21 mouse cellular contexts compared by ENCODE assay signal in genomic region chr10:94038366-94039260, GRCm38 (mm10). TPM values are rescaled to one million over a fixed set of nuclear protein-coding genes. Genes with fewer than 3 reads are reported as not detected.
A peak's percentile ranks its signal among the peaks of the same experiment; 100 is the strongest.
DNase-seq lines count a peak whose midpoint lies in the region; ATAC-seq and TF ChIP-seq lines count a peak whose summit lies in the region.
"Had no signal": no experiment of that assay in that cellular context is flagged by ENCODE, and none has a peak within 500 bp of the region (broad histone marks: within the 10 kb centered on the region; RNA-seq: fewer than 3 reads in every experiment).

No protein-coding gene starts in this region.

- WGBS in intestine, embryonic 14.5 days = 57% methylated on average over 7 of the region's 7 CpGs
- 54% methylated on average over 7 of the region's 7 CpGs for WGBS in intestine, embryonic 16.5 days
- 52% methylated on average over 7 of the region's 7 CpGs for WGBS in stomach, embryonic 16.5 days
- WGBS in stomach, postnatal 0 days = 50% methylated on average over 7 of the region's 7 CpGs

- TF ChIP-seq CTCF in stomach, postnatal 0 days (IDR thresholded peaks at IDR 0.05; ENCODE audit: low read depth) = no peak

- no peak overlapping the region for H3K4me3 ChIP-seq in intestine, embryonic 14.5 days (ENCODE audit: low read depth, low read length)
- no peak overlapping the region for H3K4me3 ChIP-seq in intestine, embryonic 16.5 days (ENCODE audit: low read length)
- no peak overlapping the region for H3K4me3 ChIP-seq in stomach, embryonic 16.5 days (replicated peaks; ENCODE audit: low read length)
- H3K4me3 ChIP-seq in stomach, postnatal 0 days (ENCODE audit: low read depth, low read length) = no peak overlapping the region
- H3K4me3 ChIP-seq: erythroblast, embryonic 14.5 days; forebrain, embryonic 15.5 days; hindbrain, embryonic 13.5 days; left cerebral cortex, adult 2 months; midbrain, embryonic 10.5 days had no signal

- no peak for TF ChIP-seq EP300 in stomach, postnatal 0 days (optimal IDR thresholded peaks at IDR 0.05)

- no peak overlapping the region for H3K27ac ChIP-seq in intestine, embryonic 14.5 days (ENCODE audit: low read depth)
- H3K27ac ChIP-seq in intestine, embryonic 16.5 days (ENCODE audit: low read length) = no peak overlapping the region
- H3K27ac ChIP-seq in stomach, embryonic 16.5 days (ENCODE audit: low read length) = no peak overlapping the region
- H3K27ac ChIP-seq in stomach, postnatal 0 days (replicated peaks) = no peak overlapping the region
- H3K27ac ChIP-seq: forebrain, embryonic 15.5 days; hindbrain, embryonic 13.5 days; left cerebral cortex, adult 2 months; midbrain, embryonic 10.5 days had no signal

- intact Hi-C loops in gastrocnemius, postnatal 14 days (cut with DNase I; ENCODE audit: low total_unique reads) = loop anchor here (5.0 kb wide), 1 partner anchor 79 kb away; no protein-coding TSS in a partner anchor

- peak overlapping the region; percentile 66; the same call in 1 of the 2 replicates for H3K4me2 ChIP-seq in intestine, embryonic 14.5 days (ENCODE audit: low read length)
- H3K4me2 ChIP-seq in intestine, embryonic 16.5 days (ENCODE audit: low read depth, low read length) = no peak overlapping the region
- H3K4me2 ChIP-seq in stomach, embryonic 16.5 days (ENCODE audit: low read depth, low read length) = 0 out of 2 replicates have a peak overlapping the region, but pooled peaks have one; percentile 3
- H3K4me2 ChIP-seq in stomach, postnatal 0 days (replicated peaks; ENCODE audit: low read depth) = no peak overlapping the region
- H3K4me2 ChIP-seq: forebrain, embryonic 15.5 days; hindbrain, embryonic 13.5 days had no signal

- no peak for DNase-seq in intestine, embryonic 14.5 days (ENCODE audit: low spot score)
- DNase-seq in stomach, postnatal 0 days (ENCODE audit: low spot score) = no peak
- no peak for DNase-seq in layer of hippocampus, adult 18-20 months (ENCODE audit: low spot score in 2 of 2)
- no peak for DNase-seq in gastrocnemius, postnatal 14 days
- DNase-seq: adrenal gland, postnatal 14 days; cerebellum, adult 18-20 months; cerebellum, postnatal 36 days; heart, adult 18-20 months; kidney, postnatal 10 days; lung, postnatal 36 days; retina, postnatal 1 day; thymus, postnatal 14 days had no signal

- no peak for ATAC-seq in intestine, embryonic 14.5 days (replicated peaks; ENCODE audit: low FRiP score, low TSS enrichment, low read depth)
- ATAC-seq in intestine, embryonic 16.5 days = no peak
- ATAC-seq in stomach, embryonic 16.5 days (ENCODE audit: insufficient read depth, low FRiP score) = no peak
- no peak for ATAC-seq in stomach, postnatal 0 days (ENCODE audit: low FRiP score, low TSS enrichment)
- ATAC-seq in granulocyte monocyte progenitor cell, adult 5-6 weeks (replicated peaks; ENCODE audit: poor library complexity, severe bottlenecking) = peak; percentile 10; the same call in 1 of the 2 replicates
- ATAC-seq: activated CD4-positive, CD25-positive, alpha-beta regulatory T cell, adult 4 months; forebrain, embryonic 15.5 days had no signal

- H3K9me3 ChIP-seq in intestine, embryonic 14.5 days (ENCODE audit: control insufficient read depth, low read length) = no peaks in the 10 kb centered on the region
- H3K9me3 ChIP-seq in intestine, embryonic 16.5 days (ENCODE audit: control insufficient read depth, low read length) = no peaks in the 10 kb centered on the region
- no peaks in the 10 kb centered on the region for H3K9me3 ChIP-seq in stomach, embryonic 16.5 days (replicated peaks; ENCODE audit: control insufficient read depth, low read length)
- no peaks in the 10 kb centered on the region for H3K9me3 ChIP-seq in stomach, postnatal 0 days (ENCODE audit: control insufficient read depth, low read length)
- H3K9me3 ChIP-seq: forebrain, embryonic 15.5 days; hindbrain, embryonic 13.5 days; midbrain, embryonic 10.5 days had no signal

- H3K9ac ChIP-seq in intestine, embryonic 14.5 days (ENCODE audit: low read length) = no peak overlapping the region
- H3K9ac ChIP-seq in intestine, embryonic 16.5 days (ENCODE audit: low read depth, low read length) = no peak overlapping the region
- no peak overlapping the region for H3K9ac ChIP-seq in stomach, embryonic 16.5 days (ENCODE audit: low read length)
- H3K9ac ChIP-seq in stomach, postnatal 0 days (ENCODE audit: low read length) = no peak overlapping the region
- H3K9ac ChIP-seq: forebrain, embryonic 15.5 days; hindbrain, embryonic 13.5 days had no signal

- no peaks in the 10 kb centered on the region for H3K27me3 ChIP-seq in intestine, embryonic 14.5 days (replicated peaks; ENCODE audit: control insufficient read depth, insufficient read depth, low read length)
- H3K27me3 ChIP-seq in intestine, embryonic 16.5 days (replicated peaks; ENCODE audit: control insufficient read depth, insufficient read depth, low read length) = no peaks in the 10 kb centered on the region
- no peaks in the 10 kb centered on the region for H3K27me3 ChIP-seq in stomach, embryonic 16.5 days (ENCODE audit: control insufficient read depth, insufficient read depth, low read length)
- no peaks in the 10 kb centered on the region for H3K27me3 ChIP-seq in stomach, postnatal 0 days (ENCODE audit: control insufficient read depth, insufficient read depth, low read length)
- H3K27me3 ChIP-seq: forebrain, embryonic 15.5 days; hindbrain, embryonic 13.5 days had no signal

- H3K4me1 ChIP-seq in intestine, embryonic 14.5 days (replicated peaks; ENCODE audit: control insufficient read depth, insufficient read depth, low read length) = peaks cover 7% of the 10 kb centered on the region; the same call in 1 of the 2 replicates
- peaks cover 6% of the 10 kb centered on the region for H3K4me1 ChIP-seq in intestine, embryonic 16.5 days (ENCODE audit: control insufficient read depth, insufficient read depth, low read length)
- peaks cover 7% of the 10 kb centered on the region for H3K4me1 ChIP-seq in stomach, embryonic 16.5 days (ENCODE audit: control insufficient read depth, insufficient read depth, low read length)
- H3K4me1 ChIP-seq in stomach, postnatal 0 days (replicated peaks; ENCODE audit: control insufficient read depth, insufficient read depth) = 0 out of 2 replicates have a peak, but pooled peaks cover 3% of the 10 kb centered on the region

- no peaks in the 10 kb centered on the region for H3K36me3 ChIP-seq in intestine, embryonic 14.5 days (ENCODE audit: control insufficient read depth, insufficient read depth, low read length)
- no peaks in the 10 kb centered on the region for H3K36me3 ChIP-seq in intestine, embryonic 16.5 days (ENCODE audit: control insufficient read depth, insufficient read depth, low read length)
- H3K36me3 ChIP-seq in stomach, embryonic 16.5 days (ENCODE audit: control insufficient read depth, insufficient read depth, low read length) = no peaks in the 10 kb centered on the region
- 0 out of 2 replicates have a peak, but pooled peaks cover under 1% of the 10 kb centered on the region for H3K36me3 ChIP-seq in stomach, postnatal 0 days (ENCODE audit: control insufficient read depth, insufficient read depth, low read length)
- H3K36me3 ChIP-seq: forebrain, embryonic 15.5 days; hindbrain, embryonic 13.5 days; midbrain, embryonic 10.5 days had no signal

RNA-seq across cellular contexts. Expression of gene Fgd6, which starts 2.8 kb away (rescaled TPM):
- 5.0 and 5.1 TPM in 2 replicates for polyA plus RNA-seq in intestine, embryonic 14.5 days (2014; fragmentation: Nextera tagmentation; extraction: Ambion mirVana)
- polyA plus RNA-seq in intestine, embryonic 16.5 days (2015; fragmentation: Nextera tagmentation; extraction: Ambion mirVana) = 2.7 and 3.0 TPM in 2 replicates
- polyA plus RNA-seq in stomach, embryonic 16.5 days (2015; fragmentation: Nextera tagmentation; extraction: Ambion mirVana) = 3.7 and 3.9 TPM in 2 replicates
- polyA plus RNA-seq in stomach, postnatal 0 days (2015; fragmentation: Nextera tagmentation; extraction: Ambion mirVana) = 1.7 and 2.2 TPM in 2 replicates
- 0.77 and 1.8 TPM in 2 replicates for total RNA-seq in granulocyte monocyte progenitor cell, adult 5-6 weeks (2014; fragmentation: Nextera tagmentation)
- 0.05 and 0.22 TPM in 2 replicates for total RNA-seq in granulocyte monocyte progenitor cell, adult 5-6 weeks (2017)
- total RNA-seq in layer of hippocampus, adult 18-20 months (2021) = 1 to 10 TPM; 9.8 to 9.9 TPM
- total RNA-seq in gastrocnemius, postnatal 14 days (2021) = 1 to 10 TPM; 2.1 to 2.5 TPM

RNA-seq across cellular contexts. Expression of gene Vezt, which starts 3.0 kb away (rescaled TPM):
- polyA plus RNA-seq in intestine, embryonic 14.5 days (2014; fragmentation: Nextera tagmentation; extraction: Ambion mirVana) = 25.6 and 30.0 TPM in 2 replicates
- 17.1 and 18.5 TPM in 2 replicates for polyA plus RNA-seq in intestine, embryonic 16.5 days (2015; fragmentation: Nextera tagmentation; extraction: Ambion mirVana)
- polyA plus RNA-seq in stomach, embryonic 16.5 days (2015; fragmentation: Nextera tagmentation; extraction: Ambion mirVana) = 26.4 and 27.4 TPM in 2 replicates
- 13.2 and 14.5 TPM in 2 replicates for polyA plus RNA-seq in stomach, postnatal 0 days (2015; fragmentation: Nextera tagmentation; extraction: Ambion mirVana)
- total RNA-seq in granulocyte monocyte progenitor cell, adult 5-6 weeks (2014; fragmentation: Nextera tagmentation) = 10.4 TPM in 2 replicates
- total RNA-seq in granulocyte monocyte progenitor cell, adult 5-6 weeks (2017) = 6.5 and 8.4 TPM in 2 replicates
- total RNA-seq in layer of hippocampus, adult 18-20 months (2021) = 10 to 100 TPM; 58.2 to 62.3 TPM
- 10 to 100 TPM; 20.4 to 21.2 TPM for total RNA-seq in gastrocnemius, postnatal 14 days (2021)

Comparison
In these comparisons a context has a peak if more than half of its experiments do, and no peak if none do; other contexts are left out.
1. H3K4me2 ChIP-seq: peak in intestine, embryonic 14.5 days (single experiment) and stomach, embryonic 16.5 days (single experiment); none in intestine, embryonic 16.5 days (single experiment) and stomach, postnatal 0 days (single experiment).